Mouse (Mus musculus): ENCODE results near the gene Gm10217.

GRCm38 (mm10) chr8:9899199-9899598 lies 35.1 kb downstream of the Gm10217 start:
- TF ChIP-seq CHD2 (IDR thresholded peaks at IDR 0.05; ENCODE audit: low read depth, low read length) (no peak), ZC3H11A (IDR thresholded peaks at IDR 0.05; ENCODE audit: borderline replicate concordance, low read depth, low read length) (no peak), HCFC1 (IDR thresholded peaks at IDR 0.05; ENCODE audit: borderline replicate concordance, insufficient read depth, low read length) (no peak)

Data from ES-E14 (cell line).